Mouse (Mus musculus) liver, postnatal 0 days (tissue): ENCODE data around the gene Megf6. TPM values are rescaled to one million over a fixed set of nuclear protein-coding genes. Genes with fewer than 3 reads are reported as not detected.
A peak's percentile ranks its signal among the peaks of the same experiment; 100 is the strongest.

ENCODE experiments used
- ATAC-seq: fragments of 200-750 bp; cut with Nextera tagmentation; 2 replicates; pipeline ENCODE4 v1.8.0; 2017; ENCODE audit warnings: mild to moderate bottlenecking, moderate library complexity
- DNase-seq: peaks from one replicate; pipeline ENCODE4 v3.0.0-alpha.2; 2016
- H3K27ac ChIP-seq: fragments of 300-500 bp; sonication (generic); 2 replicates; pipeline ENCODE4 v1.5.1; 2014; ENCODE audit warnings: antibody characterized with exemption, moderate library complexity, mild to moderate bottlenecking, low read depth
- H3K27me3 ChIP-seq: fragments of 300-500 bp; sonication (generic); 2 replicates; pipeline ENCODE4 v1.6.1; 2014; ENCODE audit warnings: low read length, control low read depth, mixed read lengths; ENCODE audit not compliant: insufficient read depth
- H3K36me3 ChIP-seq: fragments of 300-500 bp; sonication (generic); replicated peaks from 2 replicates; pipeline ENCODE4 v1.6.1; 2014; ENCODE audit warnings: mild to moderate bottlenecking, control low read depth, low read length, moderate library complexity, mixed read lengths; ENCODE audit not compliant: insufficient read depth
- H3K4me1 ChIP-seq: fragments of 300-500 bp; sonication (generic); 2 replicates; pipeline ENCODE4 v1.6.1; 2014; ENCODE audit warnings: antibody characterized with exemption, mild to moderate bottlenecking, control low read depth; ENCODE audit not compliant: insufficient read depth
- H3K4me2 ChIP-seq: fragments of 300-500 bp; sonication (generic); 2 replicates; pipeline ENCODE4 v1.6.1; 2014; ENCODE audit warnings: low read depth, mild to moderate bottlenecking, low read length, moderate library complexity, mixed read lengths
- H3K4me3 ChIP-seq: fragments of 300-500 bp; sonication (generic); 2 replicates; pipeline ENCODE4 v1.5.1; 2014; ENCODE audit warnings: low read depth, low read length
- H3K9ac ChIP-seq: fragments of 300-500 bp; sonication (generic); replicated peaks from 2 replicates; pipeline ENCODE4 v1.6.1; 2014; ENCODE audit warnings: mild to moderate bottlenecking, moderate library complexity
- H3K9me3 ChIP-seq: fragments of 300-500 bp; sonication (generic); 2 replicates; pipeline ENCODE4 v1.6.1; 2016; ENCODE audit warnings: mild to moderate bottlenecking, control low read depth, low read length, mixed read lengths
- CTCF ChIP-seq: sonication (generic); IDR thresholded peaks from 2 replicates; pipeline ENCODE4 v1.5.1; 2016; ENCODE audit warnings: antibody characterized with exemption, low read depth
- EP300 ChIP-seq: IDR thresholded peaks from 2 replicates; pipeline ENCODE4 v1.6.1; 2016; ENCODE audit warnings: antibody characterized with exemption, low read depth, mild to moderate bottlenecking
- WGBS: fragments of 180-500 bp; shearing (Covaris S2); extraction: QIAGEN DNeasy Blood & Tissue Kit; methylation state at CpG from one replicate; pipeline ENCODE4 v1.1.7; 2014; ENCODE audit not compliant: insufficient replicate concordance; 5-methylcytosine and 5-hydroxymethylcytosine counted together
- polyA plus RNA-seq: library from polyadenylated mRNA; unstranded; fragments of >200 nt; fragmentation: Nextera tagmentation; extraction: Ambion mirVana; gene quantifications from 2 replicates; pipeline ENCODE4 v1.2.1, GENCODE M21; 2015

Megf6 gene
- polyA plus RNA-seq, 1 experiment from 2014 or later: 0.89 TPM

- no peak for TF ChIP-seq CTCF
- TF ChIP-seq EP300: no peak
- Histone ChIP-seq H3K27me3 (peaks cover 6% of the 10 kb centered on the region; the same call in 1 of the 2 replicates), H3K4me1 (no peaks in the 10 kb centered on the region), H3K4me2 (no peak overlapping the region), H3K36me3 (no peaks in the 10 kb centered on the region), H3K4me3 (no peak overlapping the region), H3K9me3 (no peaks in the 10 kb centered on the region), H3K9ac (no peak overlapping the region), H3K27ac (no peak overlapping the region)
- DNase-seq (no peak), ATAC-seq (no peak)
These were observed 40.6 kb upstream of the Megf6 start for GRCm38 (mm10) chr4:154129950-154130349.

GRCm38 (mm10) chr4:154131894-154132293, 38.6 kb upstream of the Megf6 start:
- no peak overlapping the region for H3K27ac ChIP-seq
- no peak overlapping the region for H3K9ac ChIP-seq
- H3K36me3 ChIP-seq: no peaks in the 10 kb centered on the region
- no peak overlapping the region for H3K4me3 ChIP-seq
- H3K4me1 ChIP-seq: no peaks in the 10 kb centered on the region
- no peak for TF ChIP-seq EP300
- TF ChIP-seq CTCF: no peak
- peaks cover 16% of the 10 kb centered on the region; the same call in 1 of the 2 replicates for H3K27me3 ChIP-seq
- no peak for ATAC-seq
- no peaks in the 10 kb centered on the region for H3K9me3 ChIP-seq
- 72% methylated on average over 4 of the region's 4 CpGs for WGBS
- DNase-seq: no peak
- no peak overlapping the region for H3K4me2 ChIP-seq

- Histone ChIP-seq H3K4me1 (peaks cover 3% of the 10 kb centered on the region; the same call in 1 of the 2 replicates), H3K27me3 (peaks cover 44% of the 10 kb centered on the region), H3K27ac (no peak overlapping the region), H3K9me3 (no peaks in the 10 kb centered on the region), H3K4me2 (no peak overlapping the region), H3K4me3 (no peak overlapping the region), H3K36me3 (no peaks in the 10 kb centered on the region), H3K9ac (no peak overlapping the region)
- ATAC-seq: no peak
- TF ChIP-seq CTCF (no peak), EP300 (no peak)
- DNase-seq: no peak
- WGBS: 56% methylated on average over 4 of the region's 4 CpGs
These were observed 35.7 kb upstream of the Megf6 start for GRCm38 (mm10) chr4:154134803-154135202.

GRCm38 (mm10) chr4:154137139-154137538, 33.4 kb upstream of the Megf6 start:
- peaks cover 14% of the 10 kb centered on the region for H3K4me1 ChIP-seq
- H3K36me3 ChIP-seq: no peaks in the 10 kb centered on the region
- H3K27me3 ChIP-seq: peaks cover 64% of the 10 kb centered on the region
- TF ChIP-seq EP300: no peak
- no peak for TF ChIP-seq CTCF
- H3K27ac ChIP-seq: no peak overlapping the region
- H3K9ac ChIP-seq: no peak overlapping the region
- DNase-seq (no peak), ATAC-seq (no peak)
- H3K4me2 ChIP-seq: no peak overlapping the region
- H3K9me3 ChIP-seq: no peaks in the 10 kb centered on the region
- WGBS: 49% methylated on average over 5 of the region's 5 CpGs
- no peak overlapping the region for H3K4me3 ChIP-seq

- Histone ChIP-seq H3K36me3 (no peaks in the 10 kb centered on the region), H3K9ac (no peak overlapping the region), H3K9me3 (no peaks in the 10 kb centered on the region), H3K4me2 (peak overlapping the region; percentile 77), H3K4me1 (peaks cover 26% of the 10 kb centered on the region), H3K27ac (no peak overlapping the region), H3K4me3 (peak overlapping the region; percentile 49), H3K27me3 (peaks cover 61% of the 10 kb centered on the region)
- DNase-seq (no peak), ATAC-seq (no peak)
- no peak for TF ChIP-seq CTCF
- TF ChIP-seq EP300: no peak
- 2% methylated on average over 43 of the region's 59 CpGs for WGBS
These were observed 30.8 kb upstream of the Megf6 start for GRCm38 (mm10) chr4:154139671-154140181.

GRCm38 (mm10) chr4:154140182-154140212, 30.5 kb upstream of the Megf6 start, which contains the start of gene Trp73:
Trp73 (minus strand) TSS chr4:154140208.
- ATAC-seq (no peak), DNase-seq (no peak)
- H3K9me3 ChIP-seq: no peaks in the 10 kb centered on the region
- WGBS: 0% methylated on average over 4 of the region's 4 CpGs
- TF ChIP-seq CTCF: no peak
- no peak for TF ChIP-seq EP300
- peaks cover 61% of the 10 kb centered on the region for H3K27me3 ChIP-seq
- H3K27ac ChIP-seq: no peak within 1 kb of the TSS
- no peak within 1 kb of the TSS for H3K9ac ChIP-seq
- peaks cover 26% of the 10 kb centered on the region for H3K4me1 ChIP-seq
- H3K4me2 ChIP-seq: peak within 1 kb of the TSS; percentile 77
- H3K4me3 ChIP-seq: peak within 1 kb of the TSS; percentile 49
- H3K36me3 ChIP-seq: no peaks in the 10 kb centered on the region
